8 mouse cellular contexts compared by ENCODE assay signal in the genomic region with DNA sequence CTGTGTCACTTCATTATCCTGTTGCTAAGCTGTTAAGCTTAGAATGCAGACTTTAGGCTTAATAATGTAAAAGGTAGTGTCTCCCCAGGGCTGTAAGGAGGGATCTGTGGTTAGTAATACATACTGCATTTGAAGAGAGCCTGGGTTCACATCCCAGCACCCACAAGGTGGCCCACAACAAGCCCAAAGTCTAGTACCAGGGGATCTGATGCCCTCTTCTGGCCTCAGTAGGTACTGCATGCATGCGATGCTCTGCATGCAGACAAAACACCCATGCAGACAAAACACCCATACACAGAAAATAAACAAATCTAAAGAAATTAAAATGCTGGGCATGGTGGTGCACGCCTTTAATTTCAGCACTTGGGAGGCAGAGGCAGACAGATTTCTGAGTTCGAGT.
DNase-seq lines count a peak whose midpoint lies in the region; ATAC-seq and TF ChIP-seq lines count a peak whose summit lies in the region.

No protein-coding gene starts in this region.

- H3K9me3 ChIP-seq in hindbrain, embryonic 11.5 days (ENCODE audit: control insufficient read depth, low read length) = no peaks in the 10 kb centered on the region
- 0 out of 2 replicates have a peak, but pooled peaks cover 3% of the 10 kb centered on the region for H3K9me3 ChIP-seq in hindbrain, embryonic 12.5 days (replicated peaks)
- H3K9me3 ChIP-seq in ES-Bruce4 (replicated peaks; ENCODE audit: control insufficient read depth, insufficient read depth, low read length, poor library complexity, severe bottlenecking) = no peaks in the 10 kb centered on the region
- no peaks in the 10 kb centered on the region for H3K9me3 ChIP-seq in liver, embryonic 14.5 days (ENCODE audit: control insufficient read depth, low read length)

- TF ChIP-seq POLR2A in ES-Bruce4 (IDR thresholded peaks at IDR 0.05; ENCODE audit: insufficient read depth, low read length) = no peak

- H3K9ac ChIP-seq in hindbrain, embryonic 11.5 days (ENCODE audit: low read depth, low read length) = no peak overlapping the region
- H3K9ac ChIP-seq in hindbrain, embryonic 12.5 days = no peak overlapping the region
- no peak overlapping the region for H3K9ac ChIP-seq in ES-Bruce4 (ENCODE audit: low read depth, poor library complexity, severe bottlenecking)
- H3K9ac ChIP-seq in liver, embryonic 14.5 days (replicated peaks) = no peak overlapping the region

- no peaks in the 10 kb centered on the region for H3K4me1 ChIP-seq in hindbrain, embryonic 11.5 days (replicated peaks; ENCODE audit: control insufficient read depth, insufficient read depth, low read length)
- H3K4me1 ChIP-seq in hindbrain, embryonic 12.5 days = peaks cover 6% of the 10 kb centered on the region; the same call in 1 of the 2 replicates
- H3K4me1 ChIP-seq in ES-Bruce4 (ENCODE audit: control insufficient read depth, insufficient read depth, low read length) = no peaks in the 10 kb centered on the region
- no peaks in the 10 kb centered on the region for H3K4me1 ChIP-seq in liver, embryonic 14.5 days (replicated peaks; ENCODE audit: control insufficient read depth in 2 of 2, insufficient read depth in 2 of 2, low read length in 1 of 2)

- WGBS in hindbrain, embryonic 11.5 days = 82% methylated on average over 3 of the region's 3 CpGs
- WGBS in hindbrain, embryonic 12.5 days = 82% methylated on average over 3 of the region's 3 CpGs
- 57% methylated on average over 3 of the region's 3 CpGs for WGBS in liver, embryonic 14.5 days (ENCODE audit: insufficient replicate concordance)

- H3K27ac ChIP-seq in hindbrain, embryonic 11.5 days (ENCODE audit: low read depth, low read length) = no peak overlapping the region
- H3K27ac ChIP-seq in hindbrain, embryonic 12.5 days = no peak overlapping the region
- no peak overlapping the region for H3K27ac ChIP-seq in ES-Bruce4 (ENCODE audit: insufficient read depth, low read length)
- no peak overlapping the region for H3K27ac ChIP-seq in liver, embryonic 14.5 days

- peak; percentile 23 for DNase-seq in hindbrain, embryonic 11.5 days (ENCODE audit: low spot score)
- DNase-seq in 3T3-L1 (ENCODE audit: low read depth, low spot score) (peak; percentile 23), adipocyte (ENCODE audit: low spot score) (no peak)
- DNase-seq in liver, embryonic 14.5 days (ENCODE audit: low read depth in 3 of 3, low spot score in 3 of 3) = no peak
- no peak for DNase-seq in frontal cortex, postnatal 14 days (ENCODE audit: low spot score in 2 of 2)
- DNase-seq in right cerebral cortex, postnatal 36 days (ENCODE audit: low spot score in 2 of 2) = no peak

- TF ChIP-seq CTCF in ES-Bruce4 (IDR thresholded peaks at IDR 0.05; ENCODE audit: low read depth, low read length) = peak; percentile 81
- peak; percentile 81 for TF ChIP-seq CTCF in liver, embryonic 14.5 days (IDR thresholded peaks at IDR 0.05; ENCODE audit: low read depth)

- H3K4me2 ChIP-seq in hindbrain, embryonic 11.5 days (replicated peaks; ENCODE audit: low read depth, low read length) = no peak overlapping the region
- H3K4me2 ChIP-seq in hindbrain, embryonic 12.5 days (replicated peaks) = no peak overlapping the region
- H3K4me2 ChIP-seq in liver, embryonic 14.5 days (ENCODE audit: low read depth) = no peak overlapping the region

- TF ChIP-seq EP300 in ES-Bruce4 (IDR thresholded peaks at IDR 0.05; ENCODE audit: insufficient read depth, low read depth, low read length) = no peak
- TF ChIP-seq EP300 in liver, embryonic 14.5 days (IDR thresholded peaks at IDR 0.05; ENCODE audit: low read depth) = no peak

- H3K4me3 ChIP-seq in hindbrain, embryonic 11.5 days (ENCODE audit: low read depth, low read length) = no peak overlapping the region
- H3K4me3 ChIP-seq in hindbrain, embryonic 12.5 days = no peak overlapping the region
- H3K4me3 ChIP-seq in ES-Bruce4 (ENCODE audit: low read depth, low read length) = no peak overlapping the region
- no peak overlapping the region for H3K4me3 ChIP-seq in liver, embryonic 14.5 days (ENCODE audit: insufficient read depth in 1 of 2, low read depth in 2 of 2, low read length in 2 of 2)

- H3K27me3 ChIP-seq in hindbrain, embryonic 11.5 days (ENCODE audit: control insufficient read depth, insufficient read depth, low read length) = no peaks in the 10 kb centered on the region; the same call in 1 of the 2 replicates
- H3K27me3 ChIP-seq in hindbrain, embryonic 12.5 days = no peaks in the 10 kb centered on the region
- no peaks in the 10 kb centered on the region for H3K27me3 ChIP-seq in ES-Bruce4 (ENCODE audit: control insufficient read depth, insufficient read depth, low read length, poor library complexity, severe bottlenecking)
- no peaks in the 10 kb centered on the region for H3K27me3 ChIP-seq in liver, embryonic 14.5 days (ENCODE audit: control insufficient read depth, insufficient read depth, low read length)

- H3K36me3 ChIP-seq in hindbrain, embryonic 11.5 days (ENCODE audit: control insufficient read depth, insufficient read depth, low read length) = no peaks in the 10 kb centered on the region
- no peaks in the 10 kb centered on the region for H3K36me3 ChIP-seq in hindbrain, embryonic 12.5 days
- H3K36me3 ChIP-seq in ES-Bruce4 (ENCODE audit: control insufficient read depth, insufficient read depth, low read length, poor library complexity, severe bottlenecking) = no peaks in the 10 kb centered on the region
- H3K36me3 ChIP-seq in liver, embryonic 14.5 days (replicated peaks; ENCODE audit: control insufficient read depth, insufficient read depth, low read depth) = no peaks in the 10 kb centered on the region

- ATAC-seq in hindbrain, embryonic 11.5 days (ENCODE audit: low FRiP score) = no peak
- no peak for ATAC-seq in hindbrain, embryonic 12.5 days (ENCODE audit: low FRiP score)
- no peak for ATAC-seq in liver, embryonic 14.5 days (ENCODE audit: insufficient read depth)

Comparison
In these comparisons a context has a peak if more than half of its experiments do, and no peak if none do; other contexts are left out.
1. DNase-seq: peak in hindbrain, embryonic 11.5 days (single experiment) and 3T3-L1 (single experiment); none in liver, embryonic 14.5 days (0 of 3), frontal cortex, postnatal 14 days (0 of 2), adipocyte (single experiment) and right cerebral cortex, postnatal 36 days (0 of 2).